Mouse (Mus musculus): ENCODE data around the gene Mier3. TPM values are rescaled to one million over a fixed set of nuclear protein-coding genes. Genes with fewer than 3 reads are reported as not detected.

Gene Mier3
- polyA plus RNA-seq (2012; rRNA removed; ENCODE audit: low replicate concordance): 1.3 and 1.8 TPM in 2 replicates

GRCm38 (mm10) chr13:111680679-111681078, at the start of gene Mier3:
Gene Mier3 (plus strand): TSS chr13:111680979.

Other genes starting within 250 kb of the Mier3 start
- 0.11 and 0.29 TPM in 2 replicates for gene Gpbp1, start 190.9 kb upstream of the Mier3 start, polyA plus RNA-seq (2012; rRNA removed; ENCODE audit: low replicate concordance)
- gene Gm49496, start 131.0 kb upstream of the Mier3 start, polyA plus RNA-seq (2012; rRNA removed; ENCODE audit: low replicate concordance): not detected in 2 replicates
- gene Gm10198, start 88.2 kb upstream of the Mier3 start, polyA plus RNA-seq (2012; rRNA removed; ENCODE audit: low replicate concordance): not detected in 2 replicates
- gene Map3k1, start 128.0 kb downstream of the Mier3 start, polyA plus RNA-seq (2012; rRNA removed; ENCODE audit: low replicate concordance): 3.4 and 7.3 TPM in 2 replicates